Mouse (Mus musculus) layer of hippocampus, postnatal 10 days (tissue): ENCODE results near the gene Nr3c2. TPM values are rescaled to one million over a fixed set of nuclear protein-coding genes. Genes with fewer than 3 reads are reported as not detected.

Experiments used
- DNase-seq, 2 experiments: peaks; one replicate each; pipeline ENCODE4 v3.0.0; 2021; ENCODE audit warnings: low spot score in 2 of 2
- total RNA-seq, 2 experiments: library from RNA; stranded (reverse); gene quantifications; 2 replicates each; pipeline ENCODE4 v1.2.3; 2021

Gene Nr3c2
- total RNA-seq, 2 experiments from 2014 or later = 99.2 to 107 TPM

- DNase-seq = peak; percentile 18 to 44
These were observed 152.4 kb downstream of the Nr3c2 start for GRCm38 (mm10) chr8:77051399-77052275.

GRCm38 (mm10) chr8:77055492-77056021 lies 156.3 kb downstream of the Nr3c2 start:
- DNase-seq = no peak

GRCm38 (mm10) chr8:77056853-77057252 lies 157.6 kb downstream of the Nr3c2 start:
- DNase-seq = no peak

- DNase-seq = no peak
These were observed 183.4 kb downstream of the Nr3c2 start for GRCm38 (mm10) chr8:77082687-77083086.

DNA sequence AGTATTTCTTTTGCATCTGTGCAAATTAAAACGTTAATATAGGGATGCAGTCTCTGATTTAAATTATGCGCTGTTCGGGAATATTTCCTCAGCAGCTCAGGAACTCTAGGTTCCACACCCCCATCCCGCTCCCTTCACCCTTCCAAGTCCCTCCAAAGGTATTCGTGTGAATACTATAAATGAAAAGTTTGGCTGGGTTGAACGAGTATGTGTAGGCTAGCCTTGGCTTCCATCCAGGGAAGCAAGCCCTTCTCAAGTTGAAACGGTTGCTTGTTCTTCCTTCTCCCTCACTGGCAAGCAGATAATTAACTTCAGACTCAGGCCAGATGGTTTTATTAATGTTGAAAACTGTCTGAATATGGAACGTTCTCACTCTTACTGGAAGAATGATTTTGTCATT lies 186.8 kb downstream of the Nr3c2 start:
- no peak for DNase-seq

GRCm38 (mm10) chr8:77096721-77097120 lies 197.5 kb downstream of the Nr3c2 start:
- DNase-seq = no peak

- DNase-seq = no peak
These were observed 198.9 kb downstream of the Nr3c2 start for GRCm38 (mm10) chr8:77098101-77098500.

DNA sequence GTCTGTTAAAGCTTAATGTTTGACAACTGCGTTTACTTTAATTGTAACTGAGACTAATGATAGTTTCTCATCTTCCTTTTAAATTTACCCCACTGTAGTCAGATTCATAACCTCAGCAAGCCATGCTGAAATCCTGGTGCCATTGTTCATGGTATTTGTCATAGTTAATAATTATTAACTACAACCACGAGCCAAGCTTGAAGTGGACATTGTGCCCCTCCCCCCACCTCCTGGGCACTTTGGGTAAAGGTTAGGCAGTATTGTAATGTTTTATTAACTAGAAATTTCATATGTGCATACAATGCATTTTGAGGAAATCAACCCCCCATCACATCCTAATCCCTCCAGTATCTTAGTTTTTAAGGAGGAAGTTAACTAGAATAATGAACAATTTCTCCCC lies 201.1 kb downstream of the Nr3c2 start:
- no peak for DNase-seq

DNA sequence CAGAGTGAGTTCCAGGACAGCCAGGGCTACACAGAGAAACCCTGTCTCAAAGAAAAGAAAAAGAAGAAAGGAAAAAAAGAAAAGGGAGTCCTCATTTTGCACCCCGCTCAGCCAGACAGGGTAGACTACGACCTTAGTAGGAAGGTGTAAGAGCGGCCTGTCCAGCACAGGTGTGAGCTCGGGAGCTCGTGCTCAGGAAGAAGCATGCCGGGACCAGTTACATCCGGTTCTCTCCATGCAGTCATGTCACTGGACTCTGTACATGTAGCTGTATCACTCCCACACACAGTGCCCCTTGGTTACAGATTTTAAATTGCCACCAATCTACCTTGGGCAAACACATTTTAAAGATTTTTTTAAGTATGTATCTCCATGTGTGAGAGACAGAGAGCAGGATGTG lies 203.6 kb downstream of the Nr3c2 start:
- DNase-seq = no peak

GRCm38 (mm10) chr8:77112719-77113118 lies 213.5 kb downstream of the Nr3c2 start:
- no peak for DNase-seq

DNA sequence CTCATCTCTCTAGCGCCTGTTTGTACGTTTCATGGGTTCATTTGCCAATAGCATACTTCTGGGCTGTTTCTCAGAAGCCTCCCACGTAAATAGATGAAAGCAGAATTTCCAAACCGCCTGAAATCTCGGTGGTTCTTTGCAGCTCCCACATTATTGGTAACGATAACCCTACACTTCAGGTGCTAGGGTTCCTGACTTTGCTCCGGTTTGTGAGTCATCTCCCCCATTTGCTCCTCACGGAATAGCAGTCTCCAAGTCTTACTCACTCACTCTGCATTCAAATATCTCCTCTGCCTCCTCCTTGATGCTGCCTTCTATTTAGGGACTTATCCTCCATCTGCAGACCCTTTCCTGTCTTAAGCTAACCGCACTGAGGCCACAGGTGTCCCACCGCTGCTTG lies 215.5 kb downstream of the Nr3c2 start:
- DNase-seq = no peak

DNA sequence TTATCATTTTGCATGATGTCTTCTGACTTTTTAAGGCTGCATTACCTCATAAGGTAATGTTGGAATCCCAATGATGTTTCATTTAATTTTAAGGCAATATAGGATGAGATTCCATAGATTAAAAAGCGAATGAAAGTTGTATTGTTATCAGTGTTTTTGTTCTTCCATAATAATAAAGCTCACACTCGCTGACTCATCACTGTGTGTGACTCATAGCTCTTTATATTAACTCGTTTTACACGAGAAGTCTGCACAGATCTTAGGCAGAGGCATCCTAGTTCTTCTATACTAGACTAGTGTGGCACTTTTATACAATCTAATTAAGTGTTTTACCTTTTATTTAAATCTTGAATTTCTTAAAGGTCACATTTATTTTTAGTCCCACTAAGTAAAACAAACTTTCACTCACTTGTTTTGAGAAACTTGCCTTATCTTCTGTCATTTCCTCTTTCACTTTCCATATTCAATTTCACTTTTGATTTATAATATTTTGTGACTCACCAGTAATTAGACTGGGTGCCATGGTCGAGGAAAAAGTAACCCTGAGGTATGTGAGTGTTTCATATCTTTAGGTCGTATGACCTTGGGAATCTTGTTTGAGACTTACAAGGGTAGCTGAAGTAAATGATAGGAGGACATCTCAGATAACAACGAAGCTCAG lies 217.3 kb downstream of the Nr3c2 start:
- DNase-seq = no peak

DNA sequence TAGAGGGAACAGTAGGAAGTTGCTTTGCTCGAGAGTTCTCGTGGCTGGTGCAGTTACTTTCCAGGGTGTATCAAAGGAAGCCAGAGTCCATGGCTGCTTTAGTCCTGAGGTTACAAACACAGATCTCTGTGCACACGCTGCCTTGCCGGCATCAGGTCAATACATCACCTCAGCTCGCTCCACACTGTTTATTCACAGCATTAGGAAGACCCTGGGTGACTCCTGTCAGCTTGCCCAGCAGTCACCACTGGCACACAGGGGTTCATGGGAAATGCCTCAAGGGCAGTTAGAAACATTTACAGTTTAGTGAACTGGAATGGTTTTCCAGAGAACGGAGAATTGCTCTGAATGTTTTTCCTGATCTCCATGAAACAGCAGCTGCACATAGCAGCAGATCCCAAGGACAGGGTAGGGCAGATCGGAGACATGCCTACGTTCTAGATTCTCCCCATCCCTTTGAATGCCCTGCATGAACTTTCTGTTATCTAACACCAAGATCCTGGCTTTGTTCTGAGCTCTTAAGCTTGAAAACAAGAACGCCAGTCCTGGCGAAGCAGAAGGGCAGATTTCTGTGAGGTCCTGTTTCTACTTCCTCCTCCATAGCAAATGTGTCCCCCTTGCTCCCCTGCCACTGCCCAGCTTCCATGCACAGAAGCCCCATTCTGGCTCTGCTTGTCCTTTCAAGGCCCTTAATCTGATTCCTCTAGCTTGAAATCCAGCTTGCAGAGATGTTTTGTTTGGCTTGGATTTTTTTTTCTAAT lies 221.7 kb downstream of the Nr3c2 start:
- DNase-seq = no peak

DNA sequence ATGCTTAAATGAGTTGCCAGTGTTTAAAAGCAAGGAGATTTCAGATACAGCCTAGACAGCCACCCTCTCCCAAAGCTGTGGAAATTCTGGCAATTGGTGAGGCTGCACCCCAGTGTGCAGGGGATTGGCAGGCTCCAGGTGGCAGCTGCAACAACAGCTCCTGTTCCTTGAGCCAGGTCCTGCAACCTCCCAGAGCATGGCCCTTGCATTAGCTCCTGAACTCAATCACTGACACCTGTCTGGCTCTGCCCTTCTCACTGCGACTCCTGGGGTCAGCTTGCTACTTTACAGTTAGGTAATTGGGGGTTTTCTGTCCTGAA lies 222.3 kb downstream of the Nr3c2 start:
- DNase-seq = peak; percentile 18 to 20

- no peak for DNase-seq
These were observed 223.1 kb downstream of the Nr3c2 start for GRCm38 (mm10) chr8:77122300-77122699.

DNA sequence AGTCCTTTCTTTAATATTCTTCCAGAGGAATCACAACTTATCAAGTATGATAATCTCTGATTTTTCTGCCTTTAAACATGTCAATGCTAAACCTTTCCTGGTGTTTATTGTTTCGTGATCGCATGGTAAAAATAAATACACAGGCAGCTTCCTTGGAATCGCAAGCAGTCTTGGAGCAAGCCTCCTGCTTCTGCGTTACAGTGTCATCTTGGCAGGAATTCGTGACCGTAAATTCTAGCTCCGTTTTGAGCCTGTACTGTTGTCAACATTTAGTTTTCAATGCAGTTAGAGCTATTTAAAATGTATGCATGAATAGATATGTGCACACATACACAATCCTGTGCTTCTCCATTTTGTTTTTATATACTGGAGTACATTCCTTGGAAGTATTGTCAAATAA lies 226.5 kb downstream of the Nr3c2 start:
- no peak for DNase-seq

- DNase-seq = no peak
These were observed 228.8 kb downstream of the Nr3c2 start for GRCm38 (mm10) chr8:77128006-77128405.

GRCm38 (mm10) chr8:77132903-77133637 lies 233.8 kb downstream of the Nr3c2 start:
- peak; percentile 10 to 31 for DNase-seq

GRCm38 (mm10) chr8:77133797-77134385 lies 234.6 kb downstream of the Nr3c2 start:
- no peak for DNase-seq

- no peak for DNase-seq
These were observed 246.0 kb downstream of the Nr3c2 start for GRCm38 (mm10) chr8:77145285-77145684.

DNA sequence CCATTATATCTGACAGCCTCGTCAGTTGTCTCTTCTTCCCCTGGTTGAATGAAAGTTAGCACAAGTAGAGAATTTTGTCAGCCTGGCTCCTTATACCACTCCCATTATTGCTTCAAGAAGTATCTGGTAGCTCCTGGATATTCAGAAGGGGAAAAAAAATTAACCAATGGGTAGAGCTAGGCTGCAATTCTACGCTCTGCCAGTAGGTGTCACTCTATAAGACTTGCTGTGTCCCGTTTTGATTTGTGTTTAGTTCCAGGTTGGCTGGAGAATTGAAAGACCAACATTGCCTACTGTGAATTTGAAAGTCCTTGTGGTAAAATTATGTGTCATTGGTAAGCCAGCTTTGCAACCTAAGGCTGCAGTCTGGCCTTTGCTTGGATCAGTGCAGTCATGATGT lies 255.3 kb downstream of the Nr3c2 start:
- no peak for DNase-seq
